Mouse (Mus musculus): ENCODE measurements around the gene Rhobtb3.

- TF ChIP-seq EP300 (IDR thresholded peaks at IDR 0.05; ENCODE audit: low read depth) = no peak
- no peak for TF ChIP-seq CTCF (IDR thresholded peaks at IDR 0.05; ENCODE audit: low read depth)
Observed at GRCm38 (mm10) chr13:75955357-75955992, 11.8 kb upstream of the Rhobtb3 start.

All from liver, embryonic 14.5 days (tissue).